Mouse (Mus musculus) left cerebral cortex, postnatal 4 days (tissue): ENCODE results near the gene Gm21149. TPM values are rescaled to one million over a fixed set of nuclear protein-coding genes. Genes with fewer than 3 reads are reported as not detected.
"Not testable (repeated sequence)": the region's sequence is repeated elsewhere in the genome, so short reads cannot be mapped to it uniquely, and the experiment has no call there.

Experiments used
- DNase-seq: peaks from one replicate; pipeline ENCODE4 v3.0.0-alpha.2; 2022
- intact Hi-C: fragments of 180-260 bp; cut with DNase I; formaldehyde crosslinking; loops from one replicate; pipeline ENCODE4 v1.15.1; 2025
- total RNA-seq, 2 experiments: library from RNA; stranded (reverse); gene quantifications; 2 replicates each; pipeline ENCODE4 v1.2.3; 2021

Gm21149 gene
- total RNA-seq, 2 experiments from 2014 or later: not detected

DNA sequence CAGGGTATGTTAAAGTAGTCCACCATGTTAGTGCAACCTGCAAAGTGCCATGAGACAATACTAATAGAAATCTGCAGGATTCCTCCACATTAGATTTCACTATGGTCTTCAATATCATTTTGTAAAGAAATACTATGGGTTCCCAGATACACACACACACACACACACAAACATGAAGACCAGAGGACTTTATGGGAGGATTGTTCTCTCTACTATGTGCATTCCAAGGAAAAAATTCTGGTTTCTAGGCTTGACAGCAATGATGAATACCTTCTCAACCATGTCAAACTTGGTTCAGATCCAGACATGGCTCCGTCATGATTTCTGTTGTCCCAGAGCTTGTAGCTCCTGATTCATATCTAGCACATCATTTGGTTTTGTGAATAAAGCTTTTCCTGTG, 10.1 kb downstream of the Gm21149 start:
- intact Hi-C loops, DNase-seq: not testable (repeated sequence)

- DNase-seq, intact Hi-C loops: not testable (repeated sequence)
These were observed 12.8 kb downstream of the Gm21149 start for GRCm38 (mm10) chr5:15463561-15463960.

DNA sequence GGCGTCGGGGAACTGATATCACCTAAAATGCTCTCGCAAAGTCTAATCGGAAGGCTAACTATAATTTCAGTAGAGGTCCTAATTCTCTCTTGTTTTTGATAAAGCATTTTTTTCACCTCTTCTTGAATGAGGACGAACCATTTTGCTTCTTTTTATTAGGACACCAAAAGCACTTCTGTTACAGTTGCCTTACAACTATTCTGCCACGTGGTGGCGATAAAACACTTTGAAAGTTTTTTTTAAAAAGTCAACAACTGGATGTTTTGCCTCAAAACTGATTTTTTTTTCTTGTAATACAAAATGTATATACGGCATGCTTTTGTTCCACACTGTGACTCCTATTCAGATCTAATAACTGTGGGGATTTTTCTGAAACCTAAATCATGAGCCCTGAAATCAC, 14.7 kb downstream of the Gm21149 start:
- intact Hi-C loops: not testable (repeated sequence)

DNA sequence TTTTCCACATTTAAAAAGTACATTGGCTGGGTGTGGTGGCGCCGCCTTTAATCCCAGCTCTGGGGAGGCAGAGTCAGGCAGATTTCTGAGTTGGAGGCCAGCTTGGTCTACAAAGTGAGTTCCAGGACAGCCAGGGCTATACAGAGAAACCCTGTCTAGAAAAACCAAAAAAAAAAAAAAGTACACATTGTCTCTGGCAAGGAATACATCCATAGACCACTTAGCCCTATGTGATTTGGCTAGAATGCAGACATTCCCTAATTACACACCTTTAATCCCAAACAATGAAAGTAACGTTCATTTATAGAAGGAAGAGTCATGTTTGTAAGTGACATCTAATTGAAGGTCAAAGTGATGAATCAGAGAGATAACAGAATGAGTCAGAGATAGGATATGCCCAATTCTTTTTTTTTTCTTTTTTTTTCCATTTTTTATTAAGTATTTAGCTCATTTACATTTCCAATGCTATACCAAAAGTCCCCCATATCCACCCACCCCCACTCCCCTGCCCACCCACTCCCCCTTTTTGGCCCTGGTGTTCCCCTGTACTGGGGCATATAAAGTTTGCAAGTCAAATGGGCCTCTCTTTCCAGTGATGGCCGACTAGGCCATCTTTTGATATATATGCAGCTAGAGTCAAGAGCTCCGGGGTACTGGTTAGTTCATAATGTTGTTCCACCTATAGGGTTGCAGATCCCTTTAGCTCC, 18.3 kb downstream of the Gm21149 start:
- DNase-seq, intact Hi-C loops: not testable (repeated sequence)

More for the DNA sequence above, 14.7 kb downstream of the Gm21149 start:
- not testable (repeated sequence) for DNase-seq

Other genes starting within 250 kb of the Gm21149 start
- not detected for gene Gm21190, start 52.7 kb upstream of the Gm21149 start, total RNA-seq
- not detected for gene Gm21083, start 100.8 kb upstream of the Gm21149 start, total RNA-seq
- not detected for gene Speer4d, start 142.5 kb upstream of the Gm21149 start, total RNA-seq
- not detected for gene 4930572O03Rik, start 180.5 kb upstream of the Gm21149 start, total RNA-seq
- not detected for gene Speer4c, start 237.7 kb upstream of the Gm21149 start, total RNA-seq